Mouse (Mus musculus) testis, adult 2 months (tissue): ENCODE data around the gene Crtc1.

ENCODE experiments used
- CTCF ChIP-seq: fragments of 200-500 bp; IDR thresholded peaks from 2 replicates; pipeline ENCODE4 v1.5.1; 2012; ENCODE audit warnings: low read depth, mild to moderate bottlenecking, inconsistent platforms, low read length, moderate library complexity; ENCODE audit not compliant: control insufficient read depth, insufficient read depth, insufficient replicate concordance
- POLR2A ChIP-seq: fragments of 200-500 bp; IDR thresholded peaks from 2 replicates; pipeline ENCODE4 v1.6.1; 2012; ENCODE audit warnings: low read depth, mild to moderate bottlenecking, inconsistent platforms, low read length, moderate library complexity; ENCODE audit not compliant: control insufficient read depth

- TF ChIP-seq CTCF (no peak), POLR2A (no peak)
Measured at GRCm38 (mm10) chr8:70347443-70347842, 91.9 kb downstream of the Crtc1 start.
